Comparison of ENCODE assay signal across 14 mouse cellular contexts in the genomic region with DNA sequence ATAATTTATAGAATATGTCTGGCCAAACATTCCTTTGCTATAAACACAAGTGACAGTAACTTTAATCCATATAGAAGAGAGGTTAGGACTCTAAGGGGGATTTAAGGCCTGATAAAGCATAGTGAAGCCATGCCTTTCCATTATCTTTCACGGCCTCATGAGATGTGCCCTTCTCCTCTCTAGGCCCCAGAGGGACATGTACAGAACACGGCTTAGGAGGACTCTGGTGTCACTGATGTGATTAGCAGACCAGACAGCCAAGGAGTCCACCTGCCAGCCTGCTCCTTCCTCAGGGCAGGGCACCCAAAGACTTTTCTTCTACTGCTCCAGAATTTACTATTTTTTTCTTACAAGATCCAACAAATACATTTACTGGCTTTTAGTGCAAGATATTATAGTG.
"Had no signal": no experiment of that assay in that cellular context is flagged by ENCODE, and none has a peak within 500 bp of the region (broad histone marks: within the 10 kb centered on the region; RNA-seq: fewer than 3 reads in every experiment).

No protein-coding gene starts in this region.

- H3K4me2 ChIP-seq: intestine, embryonic 15.5 days; limb, embryonic 13.5 days; midbrain, embryonic 13.5 days; stomach, embryonic 15.5 days had no signal

- H3K27ac ChIP-seq: intestine, embryonic 15.5 days; limb, embryonic 10.5 days; limb, embryonic 13.5 days; midbrain, embryonic 10.5 days; midbrain, embryonic 13.5 days; stomach, embryonic 15.5 days had no signal

- H3K27me3 ChIP-seq: intestine, embryonic 15.5 days; limb, embryonic 13.5 days; midbrain, embryonic 13.5 days; stomach, embryonic 15.5 days had no signal

- H3K9ac ChIP-seq: intestine, embryonic 15.5 days; limb, embryonic 13.5 days; midbrain, embryonic 13.5 days; stomach, embryonic 15.5 days had no signal

- H3K4me1 ChIP-seq: limb, embryonic 10.5 days; megakaryocyte, embryonic 14.5 days; midbrain, embryonic 10.5 days had no signal

- ATAC-seq: intestine, embryonic 15.5 days; midbrain, embryonic 13.5 days; midbrain, embryonic 16.5 days had no signal

- H3K4me3 ChIP-seq: intestine, embryonic 15.5 days; layer of hippocampus, adult 2 months; limb, embryonic 10.5 days; limb, embryonic 13.5 days; megakaryocyte, embryonic 14.5 days; midbrain, embryonic 10.5 days; midbrain, embryonic 13.5 days; stomach, embryonic 15.5 days had no signal

- H3K9me3 ChIP-seq: intestine, embryonic 15.5 days; limb, embryonic 10.5 days; limb, embryonic 13.5 days; megakaryocyte, embryonic 14.5 days; midbrain, embryonic 10.5 days; midbrain, embryonic 13.5 days; stomach, embryonic 15.5 days had no signal

- DNase-seq: kidney, adult 11 months; kidney, adult 9 months; kidney, postnatal 25 days; layer of hippocampus, adult 9-11 months; lung, adult 2 months had no signal
